Mouse (Mus musculus) adrenal gland, adult (tissue): Measurements from ENCODE around the gene Vma21.

Experiments
- DNase-seq, 2 experiments: peaks; one replicate each; pipeline ENCODE4 v3.0.0; 2022 to 2023; ENCODE audit warnings: low spot score in 1 of 2; ENCODE audit not compliant: inconsistent age in 2 of 2

Vma21 gene

GRCm38 (mm10) chrX:71815631-71816345, at the start of gene Vma21:
Gene Vma21, plus strand, starts transcription at chrX:71815924.
- DNase-seq = peak in 1 of 2 experiments; percentile 7

DNA sequence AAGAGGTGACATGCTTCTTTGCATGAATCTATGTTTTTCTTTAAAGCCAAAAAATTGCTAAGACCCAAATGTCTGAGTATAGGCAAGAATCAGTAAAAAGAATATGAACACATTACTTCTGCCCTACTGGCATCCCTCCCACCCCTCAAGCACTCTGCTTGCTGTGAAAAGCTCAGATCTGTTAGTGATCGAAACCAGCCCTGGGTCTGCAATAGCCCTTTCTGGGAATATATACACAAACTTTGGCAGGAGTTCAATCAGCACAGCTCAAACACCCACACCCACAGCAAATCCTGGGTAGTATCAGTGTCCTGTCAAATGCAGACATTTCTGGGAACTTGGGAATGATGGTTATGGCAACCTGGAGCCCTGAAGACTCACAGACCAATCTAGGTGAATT, 47.8 kb upstream of the Vma21 start:
- DNase-seq = no peak

GRCm38 (mm10) chrX:71791106-71791505, 24.6 kb upstream of the Vma21 start:
- DNase-seq = no peak

GRCm38 (mm10) chrX:71797766-71798165, 18.0 kb upstream of the Vma21 start:
- no peak for DNase-seq

DNA sequence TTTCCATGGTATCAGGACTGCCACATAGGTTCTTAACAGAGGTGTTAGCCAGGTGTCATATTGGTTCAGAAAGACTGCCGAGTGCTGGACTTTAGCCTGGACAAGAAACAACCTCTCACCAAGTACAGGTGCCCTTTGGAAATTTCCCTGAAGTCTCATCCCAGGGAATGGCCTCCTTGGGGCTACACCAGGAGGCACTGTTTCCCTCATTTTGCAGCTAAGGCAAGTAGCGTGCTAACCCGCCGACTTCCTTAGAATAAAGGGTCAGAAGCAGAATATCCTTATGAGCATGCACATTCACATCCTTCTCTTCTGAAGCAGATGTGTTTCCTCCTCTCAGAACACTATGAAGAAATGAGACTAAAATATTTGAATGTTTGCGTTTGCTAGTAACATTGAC, 16.8 kb upstream of the Vma21 start:
- DNase-seq = peak; percentile 4 to 45

DNA sequence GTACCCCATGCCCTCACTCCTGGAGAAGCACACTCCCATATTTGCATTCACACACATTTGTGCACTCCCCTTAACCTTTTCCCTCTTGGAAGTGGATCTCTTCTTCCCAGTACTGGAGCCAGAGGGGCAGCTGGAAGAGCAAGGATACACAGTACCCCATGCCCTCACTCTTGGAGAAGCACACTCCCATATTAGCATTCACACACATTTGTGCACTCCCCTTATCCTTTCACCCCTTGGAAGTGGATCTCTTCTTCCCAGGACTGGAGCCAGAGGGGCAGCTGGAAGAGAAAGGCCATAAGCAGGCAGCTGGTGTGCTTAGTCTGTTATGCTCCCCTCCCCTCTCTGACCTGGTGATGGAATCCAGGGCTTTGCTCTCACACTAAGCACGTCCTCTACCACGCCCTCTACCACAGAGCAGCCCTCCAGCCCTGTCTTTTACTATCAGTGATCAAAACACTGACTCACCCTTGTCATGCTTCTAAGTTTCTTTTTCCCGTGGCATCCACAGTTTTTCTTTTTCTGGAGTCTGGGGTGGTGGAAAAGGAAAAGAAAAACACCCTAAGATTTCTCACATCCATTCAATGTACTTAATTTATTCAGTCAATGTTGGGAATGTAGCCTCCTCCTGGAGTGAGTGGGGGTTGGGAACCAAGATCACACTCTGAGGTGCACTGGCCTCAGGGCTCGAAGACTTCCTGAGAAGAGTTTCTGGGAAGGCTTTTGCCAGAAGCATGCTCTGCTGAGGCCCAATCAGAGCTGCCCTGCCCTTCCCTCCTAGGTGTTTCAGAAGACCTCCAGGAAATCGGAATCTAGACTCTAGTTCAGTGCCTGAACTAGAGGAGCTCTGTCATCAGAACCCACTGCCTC, 3.5 kb upstream of the Vma21 start:
- DNase-seq = no peak

DNA sequence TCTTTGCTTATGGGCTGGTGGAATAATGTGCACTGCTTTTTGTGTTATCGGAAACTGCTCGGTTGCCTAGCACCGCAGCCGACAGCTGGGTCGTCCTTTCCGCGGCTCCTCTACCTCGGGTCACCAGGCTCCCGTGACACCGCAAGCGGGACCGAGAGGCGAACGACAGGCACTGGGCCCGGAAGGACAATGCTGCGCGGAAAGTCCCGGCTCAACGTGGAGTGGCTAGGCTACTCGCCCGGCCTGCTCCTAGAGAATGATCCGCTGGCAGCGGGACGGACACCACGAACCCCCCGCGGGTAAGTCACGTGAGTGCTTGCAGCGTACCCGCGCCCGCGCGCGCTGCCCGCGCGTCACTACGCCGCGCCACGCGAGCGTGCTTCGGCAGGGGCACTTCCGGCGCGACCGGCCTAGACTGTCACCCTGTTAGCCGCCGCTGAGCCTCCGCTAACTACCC, 705 bp downstream of the Vma21 start:
- peak; percentile 90 to 94 for DNase-seq

GRCm38 (mm10) chrX:71816931-71817361, 1.2 kb downstream of the Vma21 start:
- no peak for DNase-seq

DNA sequence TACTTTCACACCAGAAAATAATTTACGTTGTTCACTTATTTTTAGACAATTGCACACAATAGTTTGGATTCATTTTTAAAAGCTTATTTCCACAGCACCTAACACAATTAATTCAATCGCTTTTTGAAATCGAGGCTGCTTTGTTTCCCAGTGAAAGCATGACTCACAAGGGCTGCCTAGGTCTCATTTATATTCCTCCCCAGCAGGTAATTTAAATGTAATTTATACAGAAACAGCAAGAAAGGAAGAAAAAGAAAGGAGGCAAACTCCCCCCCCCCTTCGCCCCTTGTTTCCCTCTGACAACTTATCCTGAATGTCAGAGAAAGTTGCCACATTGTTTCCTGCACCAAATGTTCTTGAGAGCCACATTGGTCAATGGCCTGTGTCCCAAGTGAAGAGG, 23.2 kb downstream of the Vma21 start:
- no peak for DNase-seq

GRCm38 (mm10) chrX:71846696-71847095, 31.0 kb downstream of the Vma21 start:
- no peak for DNase-seq

GRCm38 (mm10) chrX:71853798-71854197, 38.1 kb downstream of the Vma21 start:
- peak in 1 of 2 experiments; percentile 32 for DNase-seq
